Comparison of ENCODE assay signal across 7 mouse cellular contexts in genomic region chr2:106973959-106974639, GRCm38 (mm10). TPM values are rescaled to one million over a fixed set of nuclear protein-coding genes. Genes with fewer than 3 reads are reported as not detected.
DNase-seq lines count a peak whose midpoint lies in the region; ATAC-seq lines count a peak whose summit lies in the region.

Gene Arl14ep, minus strand, starts transcription at chr2:106974424.

- H3K27ac ChIP-seq in embryonic facial prominence, embryonic 11.5 days (replicated peaks; ENCODE audit: low read depth, low read length): no peak within 1 kb of the TSS
- peak within 1 kb of the TSS; percentile 97 for H3K27ac ChIP-seq in limb, embryonic 10.5 days
- no peak within 1 kb of the TSS for H3K27ac ChIP-seq in midbrain, embryonic 13.5 days

- no peaks in the 10 kb centered on the region for H3K9me3 ChIP-seq in embryonic facial prominence, embryonic 11.5 days (replicated peaks; ENCODE audit: control insufficient read depth, low read length)
- H3K9me3 ChIP-seq in limb, embryonic 10.5 days (replicated peaks): no peaks in the 10 kb centered on the region
- H3K9me3 ChIP-seq in midbrain, embryonic 13.5 days: no peaks in the 10 kb centered on the region

- WGBS in embryonic facial prominence, embryonic 11.5 days: 2% methylated on average over 36 of the region's 36 CpGs
- 1% methylated on average over 36 of the region's 36 CpGs for WGBS in limb, embryonic 10.5 days
- WGBS in midbrain, embryonic 13.5 days: 1% methylated on average over 36 of the region's 36 CpGs

- no peaks in the 10 kb centered on the region for H3K36me3 ChIP-seq in embryonic facial prominence, embryonic 11.5 days (replicated peaks; ENCODE audit: control insufficient read depth, insufficient read depth, low read depth, low read length)
- peaks cover 14% of the 10 kb centered on the region for H3K36me3 ChIP-seq in limb, embryonic 10.5 days
- H3K36me3 ChIP-seq in midbrain, embryonic 13.5 days: 0 out of 2 replicates have a peak, but pooled peaks cover 2% of the 10 kb centered on the region

- ATAC-seq in embryonic facial prominence, embryonic 11.5 days (replicated peaks; ENCODE audit: insufficient number of reproducible peaks, low FRiP score, low TSS enrichment, low read depth): peak; percentile 97
- peak; percentile 99 for ATAC-seq in granulocyte monocyte progenitor cell, adult 5-6 weeks (replicated peaks; ENCODE audit: poor library complexity, severe bottlenecking)
- peak; percentile 99 for ATAC-seq in midbrain, embryonic 13.5 days

- peak within 1 kb of the TSS; percentile 78 for H3K9ac ChIP-seq in embryonic facial prominence, embryonic 11.5 days (replicated peaks; ENCODE audit: low read length)
- H3K9ac ChIP-seq in midbrain, embryonic 13.5 days (replicated peaks): peak within 1 kb of the TSS; percentile 94

- H3K27me3 ChIP-seq in embryonic facial prominence, embryonic 11.5 days (ENCODE audit: control insufficient read depth, insufficient read depth, low read length): no peaks in the 10 kb centered on the region
- H3K27me3 ChIP-seq in limb, embryonic 10.5 days (ENCODE audit: low read depth, poor library complexity, severe bottlenecking): no peaks in the 10 kb centered on the region
- no peaks in the 10 kb centered on the region for H3K27me3 ChIP-seq in midbrain, embryonic 13.5 days

- H3K4me1 ChIP-seq in embryonic facial prominence, embryonic 11.5 days (ENCODE audit: control insufficient read depth, insufficient read depth, low read length): no peaks in the 10 kb centered on the region
- H3K4me1 ChIP-seq in limb, embryonic 10.5 days: peaks cover 7% of the 10 kb centered on the region; the same call in 1 of the 2 replicates
- peaks cover 17% of the 10 kb centered on the region for H3K4me1 ChIP-seq in midbrain, embryonic 13.5 days (replicated peaks)

- H3K4me3 ChIP-seq in embryonic facial prominence, embryonic 11.5 days (ENCODE audit: low read depth, low read length): peak within 1 kb of the TSS; percentile 67
- H3K4me3 ChIP-seq in limb, embryonic 10.5 days: peak within 1 kb of the TSS; percentile 90
- peak within 1 kb of the TSS; percentile 82 for H3K4me3 ChIP-seq in midbrain, embryonic 13.5 days (replicated peaks)

- DNase-seq in adrenal gland, postnatal 14 days: peak; percentile 94
- peak; percentile 90 for DNase-seq in embryonic facial prominence, embryonic 11.5 days (ENCODE audit: low spot score)
- peak; percentile 82 for DNase-seq in kidney, adult 11 months
- peak; percentile 91 for DNase-seq in limb, embryonic 10.5 days (ENCODE audit: low spot score)
- DNase-seq in spleen, adult 12 weeks (ENCODE audit: low spot score): peak; percentile 54

- H3K4me2 ChIP-seq in embryonic facial prominence, embryonic 11.5 days (ENCODE audit: low read depth, low read length): peak within 1 kb of the TSS; percentile 50
- peak within 1 kb of the TSS; percentile 54 for H3K4me2 ChIP-seq in midbrain, embryonic 13.5 days (replicated peaks)

RNA-seq across cellular contexts. Expression of gene Arl14ep, which starts in this region (rescaled TPM):
- 29.7 and 33.3 TPM in 2 replicates for total RNA-seq in adrenal gland, postnatal 14 days (2021)
- 64.8 and 71.3 TPM in 2 replicates for polyA plus RNA-seq in embryonic facial prominence, embryonic 11.5 days (2014; fragmentation: Nextera tagmentation; extraction: Ambion mirVana)
- total RNA-seq in granulocyte monocyte progenitor cell, adult 5-6 weeks (2014; fragmentation: Nextera tagmentation): 21.7 and 35.8 TPM in 2 replicates
- 31.0 and 35.4 TPM in 2 replicates for total RNA-seq in granulocyte monocyte progenitor cell, adult 5-6 weeks (2017)
- polyA plus RNA-seq in limb, embryonic 10.5 days (2016; fragmentation: Nextera tagmentation; extraction: Ambion mirVana): 49.4 and 58.7 TPM in 2 replicates
- 42.6 and 43.9 TPM in 2 replicates for polyA plus RNA-seq in midbrain, embryonic 13.5 days (2015; fragmentation: Nextera tagmentation; extraction: Ambion mirVana)
